Mouse (Mus musculus): ENCODE data around the gene Zfp941. TPM values are rescaled to one million over a fixed set of nuclear protein-coding genes. Genes with fewer than 3 reads are reported as not detected.

The Zfp941 gene
- total and polyA plus RNA-seq, 3 experiments: 0.34 TPM; not detected in 2

- no peak for DNase-seq (ENCODE audit: extremely low read depth)
- Histone ChIP-seq H3K9me3 (replicated peaks; ENCODE audit: low read length) (no peaks in the 10 kb centered on the region), H3K27me3 (replicated peaks) (peaks cover 80% of the 10 kb centered on the region), H3K9ac (ENCODE audit: insufficient read depth, low read depth) (no peak overlapping the region), H3K36me3 (replicated peaks in 1 of 2; ENCODE audit: control insufficient read depth in 1 of 2, insufficient read depth in 1 of 2, low read length in 1 of 2) (no peaks in the 10 kb centered on the region), H3K4me3 (replicated peaks in 1 of 3; ENCODE audit: low read depth in 2 of 3, low read length in 2 of 3, poor library complexity in 1 of 3) (no peak overlapping the region), H3K4me2 (ENCODE audit: insufficient read depth, low read depth, poor library complexity, severe bottlenecking) (no peak overlapping the region), H3K27ac (ENCODE audit: insufficient read depth, low read depth) (no peak overlapping the region), H3K4me1 (ENCODE audit: control insufficient read depth in 1 of 2, insufficient read depth in 2 of 2) (peaks cover 0 to 5% of the 10 kb centered on the region in 2 experiments; a peak in 2 of 4 replicates), H3K79me2 (replicated peaks; ENCODE audit: control insufficient read depth, extremely low read depth, insufficient read depth, poor library complexity, severe bottlenecking) (no peaks in the 10 kb centered on the region)
- TF ChIP-seq POLR2AphosphoS2 (IDR thresholded peaks at IDR 0.05; ENCODE audit: low read depth, low read length) (no peak), USF1 (IDR thresholded peaks at IDR 0.05; ENCODE audit: low read depth, low read length) (no peak), EP300 (IDR thresholded peaks at IDR 0.05; ENCODE audit: low read length) (no peak), E2F4 (IDR thresholded peaks at IDR 0.05; ENCODE audit: insufficient replicate concordance, low read depth, low read length) (no peak), MAFK (IDR thresholded peaks at IDR 0.05; ENCODE audit: insufficient replicate concordance, low read length) (no peak)
- dilution Hi-C loops (cut with MboI; ENCODE audit: extremely low pct_ligation_motif_present, extremely low pct_unique_long_range_greater_than_20kb, low sequenced_read_pairs) (no loop called here), in situ Hi-C loops (cut with MboI; ENCODE audit: low pct_ligation_motif_present, low pct_unique_long_range_greater_than_20kb, low sequenced_read_pairs) (loop anchor here (5.0 to 25.0 kb wide), 3 partner anchors 61 to 754 kb away; partner anchors contain the start of genes Caly, Cox8b, Prap1 and Rnh1)
These were observed 19.1 kb upstream of the Zfp941 start for GRCm38 (mm10) chr7:140840750-140841735.

DNA sequence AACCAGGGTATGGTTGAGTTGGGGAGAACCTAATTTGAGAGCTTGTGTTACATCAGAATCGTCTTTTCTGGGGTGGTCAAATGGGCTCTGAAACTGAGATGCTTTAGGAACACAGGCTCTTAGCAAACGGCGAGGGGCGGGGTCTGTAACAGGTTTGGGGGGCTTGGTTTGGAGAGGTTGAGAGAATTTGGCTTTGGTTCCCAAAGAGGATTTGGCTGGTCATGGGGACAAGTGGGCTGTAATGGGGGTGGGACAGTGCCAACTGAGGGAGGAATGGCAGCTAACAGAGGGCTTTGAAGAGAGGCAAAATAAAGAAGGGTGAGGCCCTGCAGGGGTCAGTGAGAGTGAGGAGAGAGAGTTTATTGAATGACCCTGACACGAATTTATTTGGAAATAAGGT, 17.6 kb upstream of the Zfp941 start:
- H3K27me3 ChIP-seq (replicated peaks): peaks cover 86% of the 10 kb centered on the region
- no peak overlapping the region for H3K4me2 ChIP-seq (ENCODE audit: insufficient read depth, low read depth, poor library complexity, severe bottlenecking)
- H3K79me2 ChIP-seq (replicated peaks; ENCODE audit: control insufficient read depth, extremely low read depth, insufficient read depth, poor library complexity, severe bottlenecking): no peaks in the 10 kb centered on the region
- H3K36me3 ChIP-seq (replicated peaks in 1 of 2; ENCODE audit: control insufficient read depth in 1 of 2, insufficient read depth in 1 of 2, low read length in 1 of 2): no peaks in the 10 kb centered on the region
- no peak for DNase-seq (ENCODE audit: extremely low read depth)
- no peaks in the 10 kb centered on the region for H3K4me1 ChIP-seq (ENCODE audit: control insufficient read depth in 1 of 2, insufficient read depth in 2 of 2)
- dilution Hi-C loops (cut with MboI; ENCODE audit: extremely low pct_ligation_motif_present, extremely low pct_unique_long_range_greater_than_20kb, low sequenced_read_pairs) (no loop called here), in situ Hi-C loops (cut with MboI; ENCODE audit: low pct_ligation_motif_present, low pct_unique_long_range_greater_than_20kb, low sequenced_read_pairs) (loop anchor here (25.0 kb wide), 1 partner anchor 752 kb away; the partner anchor contains the start of genes Caly and Prap1)
- no peaks in the 10 kb centered on the region for H3K9me3 ChIP-seq (replicated peaks; ENCODE audit: low read length)
- no peak for TF ChIP-seq GABPA (IDR thresholded peaks at IDR 0.05; ENCODE audit: insufficient replicate concordance, low read depth, low read length)
- no peak for TF ChIP-seq ZC3H11A (IDR thresholded peaks at IDR 0.05; ENCODE audit: low read depth, low read length)
- no peak for TF ChIP-seq MYC (IDR thresholded peaks at IDR 0.05; ENCODE audit: low read depth, low read length)
- no peak for TF ChIP-seq JUND (conservative IDR thresholded peaks at IDR 0.05; ENCODE audit: low read depth, low read length)
- no peak for TF ChIP-seq POLR2AphosphoS2 (IDR thresholded peaks at IDR 0.05; ENCODE audit: low read depth, low read length)
- no peak overlapping the region for H3K9ac ChIP-seq (ENCODE audit: insufficient read depth, low read depth)
- H3K27ac ChIP-seq (ENCODE audit: insufficient read depth, low read depth): no peak overlapping the region
- no peak overlapping the region for H3K4me3 ChIP-seq (replicated peaks in 1 of 3; ENCODE audit: low read depth in 2 of 3, low read length in 2 of 3, poor library complexity in 1 of 3)

Measured in CH12.LX (cell line).